Mouse (Mus musculus) lung, postnatal 10 days (tissue): ENCODE measurements around the gene Atp1b3.
"Not testable (repeated sequence)": the region's sequence is repeated elsewhere in the genome, so short reads cannot be mapped to it uniquely, and the experiment has no call there.

ENCODE experiments used
- DNase-seq: peaks from one replicate; pipeline ENCODE4 v3.0.0; 2021

Atp1b3 gene

DNA sequence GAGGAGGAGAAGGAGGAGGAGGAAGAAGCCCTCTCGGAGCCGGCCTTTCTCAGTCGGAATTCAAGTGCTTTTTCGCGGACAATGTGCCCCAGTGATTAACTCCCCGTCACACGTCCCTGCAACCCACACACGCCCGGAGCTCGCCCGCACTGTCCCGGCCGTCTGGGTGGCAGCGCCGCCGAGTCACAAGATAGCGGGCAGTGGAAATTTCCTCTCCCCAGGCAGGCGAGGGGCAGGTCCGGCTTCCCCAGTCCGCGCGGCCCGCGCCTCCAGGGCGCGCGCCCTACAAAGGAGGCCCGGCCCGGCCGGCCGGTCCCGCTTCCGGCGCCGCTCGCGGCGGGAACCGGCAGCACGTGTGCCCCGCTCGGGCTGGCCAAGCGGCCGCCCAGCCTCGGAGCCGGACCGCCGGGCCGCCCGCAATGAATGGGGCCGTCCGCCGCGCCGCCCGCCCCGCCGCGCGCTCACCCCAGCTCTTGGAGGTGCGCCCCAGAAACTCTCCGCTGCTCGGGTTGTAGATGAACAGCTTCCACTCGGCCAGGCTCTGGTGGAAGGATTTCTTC is 581 bp downstream of the Atp1b3 start:
- DNase-seq = peak; percentile 79

DNA sequence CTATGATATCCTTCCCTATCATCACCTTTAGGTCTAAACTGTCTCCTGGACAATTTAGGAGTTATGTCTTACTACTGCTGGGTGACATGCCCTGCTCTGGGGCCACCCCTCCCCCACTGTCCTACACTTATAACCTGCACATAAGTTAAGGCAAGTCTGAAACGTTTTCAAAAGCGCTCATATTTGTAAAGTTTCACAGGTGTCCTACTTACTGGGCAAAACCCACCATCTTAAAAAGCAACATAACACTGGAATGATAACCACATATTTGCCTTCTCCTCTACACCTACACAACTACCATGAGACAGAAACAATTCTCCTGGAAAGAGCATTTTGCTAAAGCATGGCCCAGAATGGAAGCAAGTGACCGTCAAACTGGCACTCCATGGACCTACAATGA is 4.2 kb downstream of the Atp1b3 start:
- DNase-seq = no peak

DNA sequence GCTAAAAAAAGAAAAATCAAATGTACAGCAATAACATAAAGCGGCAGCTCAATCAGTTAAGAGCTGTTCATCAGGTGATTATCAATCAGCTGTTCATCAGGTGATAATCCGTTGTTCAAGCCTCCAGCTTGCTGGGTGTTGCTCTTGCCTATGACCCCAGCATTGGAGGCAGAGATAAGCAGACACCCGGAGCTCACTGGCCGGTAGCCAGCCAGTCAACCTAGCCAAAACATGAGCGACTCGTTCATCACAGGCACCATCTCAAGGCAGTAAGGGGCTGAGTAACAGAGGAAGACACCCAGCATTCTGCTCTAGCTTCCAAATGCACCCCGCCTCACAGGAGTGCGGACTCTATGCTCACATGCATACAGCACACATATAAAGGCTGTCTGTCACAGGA is 10.4 kb downstream of the Atp1b3 start:
- DNase-seq = peak; percentile 31

DNA sequence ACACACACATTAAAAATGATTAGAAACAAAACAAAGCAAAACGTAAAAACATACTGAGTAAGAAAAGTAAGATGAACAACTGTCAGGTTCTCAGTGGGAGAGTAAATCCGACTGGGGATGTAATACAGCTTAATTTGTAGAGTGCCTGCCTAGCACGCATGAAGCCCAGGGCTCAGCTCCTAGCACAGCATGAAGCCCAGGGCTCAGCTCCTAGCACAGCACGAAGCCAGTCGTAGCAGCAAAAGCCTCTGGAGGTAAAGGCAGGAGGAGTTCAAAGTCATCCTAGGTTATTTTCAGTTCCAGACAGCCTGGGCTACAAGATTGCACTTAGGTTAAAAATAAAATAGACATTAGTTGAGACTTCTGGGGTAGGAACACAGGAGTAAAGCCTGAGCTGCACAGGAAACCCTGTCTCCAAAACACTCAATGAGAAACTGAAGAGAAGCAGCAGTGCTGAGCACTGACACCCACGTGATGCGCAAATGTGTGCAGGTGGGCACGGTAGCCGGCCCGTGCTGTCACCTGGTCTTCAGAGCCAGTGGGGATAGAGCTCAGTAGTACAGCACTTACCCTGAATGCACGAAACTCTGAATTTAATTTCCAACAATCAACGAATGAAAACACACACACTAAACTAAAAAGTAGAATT is 11.0 kb downstream of the Atp1b3 start:
- no peak for DNase-seq

DNA sequence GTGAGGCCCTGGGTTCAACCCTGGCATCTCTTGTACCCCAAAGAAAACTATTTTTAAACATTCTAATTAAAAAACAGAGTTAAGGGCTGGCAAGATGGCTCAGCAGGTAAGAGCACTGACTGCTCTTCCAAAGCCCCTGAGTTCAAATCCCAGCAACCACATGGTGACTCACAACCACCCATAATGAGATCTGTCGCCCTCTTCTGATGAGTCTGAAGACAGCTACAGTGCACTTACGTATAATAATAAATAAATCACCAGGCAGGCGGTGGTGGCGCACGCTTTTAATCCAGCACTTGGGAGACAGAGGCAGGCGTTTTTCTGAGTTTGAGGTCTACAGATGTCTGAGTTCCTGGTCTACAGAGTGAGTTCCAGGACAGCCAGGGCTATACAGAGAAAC is 12.5 kb downstream of the Atp1b3 start:
- DNase-seq = not testable (repeated sequence)

DNA sequence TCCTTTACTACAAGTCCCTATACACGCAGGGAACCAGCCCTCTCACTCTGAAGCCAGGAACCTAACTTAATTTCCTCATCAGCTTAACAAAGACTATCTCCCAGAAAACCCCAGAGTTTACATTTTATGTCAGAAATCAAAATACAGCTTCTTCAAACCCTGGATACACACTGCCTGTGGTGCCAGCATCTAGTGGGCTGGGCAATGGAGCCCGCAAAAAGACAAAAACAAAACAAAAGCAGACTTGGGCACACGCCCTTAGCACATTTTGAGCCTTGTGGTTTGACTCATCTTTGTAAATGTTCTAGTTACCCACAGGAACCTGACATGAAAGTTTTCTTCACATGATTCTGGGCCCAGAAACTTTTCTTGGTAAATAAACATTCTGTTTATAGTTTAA is 13.8 kb downstream of the Atp1b3 start:
- no peak for DNase-seq

DNA sequence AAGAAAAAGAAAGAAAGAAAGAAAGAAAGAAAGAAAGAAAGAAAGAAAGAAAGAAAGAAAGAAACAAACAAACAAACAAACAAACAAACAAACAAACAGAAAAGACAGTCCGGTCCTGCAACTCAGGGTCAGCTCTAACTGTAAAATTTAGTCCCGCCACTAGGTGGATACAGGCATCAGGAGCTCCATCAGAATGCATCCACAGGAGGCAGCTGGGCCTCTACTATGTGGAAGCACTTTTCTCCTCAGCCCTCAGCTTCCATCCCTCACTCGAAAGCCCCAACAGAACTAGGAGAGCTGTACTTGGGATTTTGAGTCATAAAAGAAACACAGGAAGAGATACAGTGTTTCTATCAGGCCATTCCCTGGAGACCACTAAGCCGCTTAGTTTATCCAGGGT is 14.2 kb downstream of the Atp1b3 start:
- DNase-seq = peak; percentile 85

DNA sequence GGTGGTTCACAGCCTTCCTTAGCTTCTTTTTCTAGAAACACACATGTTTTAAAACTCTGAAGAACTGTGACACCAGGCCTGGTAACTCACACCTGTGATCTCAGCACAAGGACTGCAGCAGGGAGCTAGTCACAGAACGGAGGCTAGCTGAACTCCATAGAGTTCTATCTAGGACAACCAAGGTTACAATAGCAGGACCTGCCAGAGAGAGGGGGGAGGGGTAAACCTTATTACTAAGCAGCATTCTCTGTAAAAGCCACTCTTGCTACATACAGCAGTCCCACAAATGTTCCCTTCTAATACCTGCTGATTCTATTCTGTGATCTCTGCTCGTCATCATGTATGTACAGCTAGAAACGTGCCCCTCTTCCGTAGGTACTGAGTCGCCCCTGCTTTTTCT is 15.4 kb downstream of the Atp1b3 start:
- no peak for DNase-seq

DNA sequence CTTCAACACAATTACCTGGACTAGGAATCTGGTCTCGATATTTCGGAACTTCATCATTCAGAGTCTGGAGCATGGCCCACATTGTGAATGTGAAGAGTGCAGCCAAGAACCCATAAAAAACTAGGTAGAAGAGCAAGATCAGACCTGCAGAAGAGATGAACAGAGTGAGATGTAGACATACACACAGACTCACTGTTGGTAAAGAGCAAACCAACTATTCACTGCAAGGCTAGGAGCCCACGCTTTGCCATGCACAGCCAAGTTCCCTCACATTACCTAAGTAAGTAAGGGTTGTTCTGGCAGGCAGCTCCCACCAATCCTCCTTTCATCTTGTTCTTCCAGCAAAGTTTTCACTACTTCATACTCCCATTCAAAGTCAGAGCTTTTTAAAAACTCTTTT is 18.5 kb downstream of the Atp1b3 start:
- no peak for DNase-seq

DNA sequence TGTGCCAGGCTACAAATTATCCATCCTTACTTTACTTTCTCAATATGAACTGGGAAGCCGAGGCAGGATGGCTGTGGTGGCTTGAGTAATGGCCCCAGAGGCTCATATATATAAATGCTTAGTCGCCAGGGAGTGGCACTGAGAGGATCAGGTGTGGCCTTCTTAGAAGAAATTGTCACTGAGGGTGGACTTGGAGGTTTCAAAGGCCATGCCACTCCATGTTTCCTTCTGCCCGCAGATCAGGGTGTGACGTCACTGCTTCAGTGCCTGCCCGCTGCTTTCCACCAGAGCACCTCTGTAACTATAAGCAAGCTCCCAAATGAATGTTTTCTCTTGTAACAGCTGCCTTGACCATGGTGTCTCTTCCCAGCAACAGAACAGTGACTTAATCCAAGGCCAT is 33.1 kb downstream of the Atp1b3 start:
- DNase-seq = no peak

DNA sequence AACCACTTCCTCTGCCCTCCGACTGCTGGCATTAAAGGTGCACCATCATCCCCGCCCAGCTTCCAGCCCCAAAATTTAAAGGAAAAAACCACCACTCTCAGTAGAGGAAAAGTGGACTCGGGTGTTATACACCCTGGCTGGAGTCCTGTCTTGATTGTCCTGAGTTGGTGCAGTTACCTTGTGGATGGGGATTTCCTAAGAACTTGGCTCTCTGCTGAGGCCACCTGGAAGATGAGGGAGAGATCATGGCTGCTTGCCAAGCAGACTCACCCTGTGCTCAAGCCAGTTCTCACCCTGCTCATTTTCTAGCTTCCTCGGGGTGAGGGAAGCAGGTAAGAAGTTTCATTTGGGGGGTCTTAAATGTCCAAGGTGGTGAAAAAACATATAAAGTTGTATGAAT is 36.0 kb downstream of the Atp1b3 start:
- DNase-seq = no peak

DNA sequence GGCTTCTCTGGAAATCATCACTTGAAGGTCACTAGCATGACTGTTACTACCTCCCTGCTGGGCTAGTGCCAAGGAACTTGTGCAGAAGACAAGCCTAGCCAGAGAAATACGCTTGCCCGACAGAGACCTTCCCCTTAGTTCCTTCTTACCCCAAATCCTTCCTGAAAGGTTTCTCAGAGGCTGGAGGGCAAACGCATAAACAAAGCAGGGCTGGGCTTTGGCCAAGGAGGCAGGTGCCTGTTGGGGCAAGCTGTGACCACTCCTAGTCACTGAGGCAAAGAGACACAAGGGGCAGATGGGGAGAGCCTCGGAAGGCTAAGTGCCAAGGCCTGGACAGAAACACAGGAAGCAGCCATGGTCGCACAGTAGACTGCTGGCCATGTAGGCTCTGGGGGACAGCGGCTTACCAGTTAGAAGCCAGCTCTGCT is 37.7 kb downstream of the Atp1b3 start:
- DNase-seq = peak; percentile 52

DNA sequence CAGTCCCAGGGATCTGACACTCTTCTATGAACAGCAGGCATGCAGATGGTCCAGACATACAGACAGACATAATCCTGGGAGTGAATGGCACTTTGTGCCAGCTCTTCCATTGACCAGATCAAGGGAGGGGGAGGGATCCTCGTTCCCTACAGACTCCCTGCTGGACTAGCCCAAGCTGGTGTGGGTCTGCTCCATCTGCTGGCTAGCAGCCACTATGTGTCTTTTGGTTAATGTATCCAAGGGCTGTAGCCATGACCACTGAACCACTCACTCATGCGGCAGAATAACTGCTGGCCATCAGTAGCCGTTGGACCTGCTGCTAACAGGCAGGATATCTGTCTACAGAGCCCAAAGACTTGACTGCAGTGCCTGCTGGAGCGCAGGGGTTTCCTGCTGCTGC is 39.7 kb downstream of the Atp1b3 start:
- no peak for DNase-seq

DNA sequence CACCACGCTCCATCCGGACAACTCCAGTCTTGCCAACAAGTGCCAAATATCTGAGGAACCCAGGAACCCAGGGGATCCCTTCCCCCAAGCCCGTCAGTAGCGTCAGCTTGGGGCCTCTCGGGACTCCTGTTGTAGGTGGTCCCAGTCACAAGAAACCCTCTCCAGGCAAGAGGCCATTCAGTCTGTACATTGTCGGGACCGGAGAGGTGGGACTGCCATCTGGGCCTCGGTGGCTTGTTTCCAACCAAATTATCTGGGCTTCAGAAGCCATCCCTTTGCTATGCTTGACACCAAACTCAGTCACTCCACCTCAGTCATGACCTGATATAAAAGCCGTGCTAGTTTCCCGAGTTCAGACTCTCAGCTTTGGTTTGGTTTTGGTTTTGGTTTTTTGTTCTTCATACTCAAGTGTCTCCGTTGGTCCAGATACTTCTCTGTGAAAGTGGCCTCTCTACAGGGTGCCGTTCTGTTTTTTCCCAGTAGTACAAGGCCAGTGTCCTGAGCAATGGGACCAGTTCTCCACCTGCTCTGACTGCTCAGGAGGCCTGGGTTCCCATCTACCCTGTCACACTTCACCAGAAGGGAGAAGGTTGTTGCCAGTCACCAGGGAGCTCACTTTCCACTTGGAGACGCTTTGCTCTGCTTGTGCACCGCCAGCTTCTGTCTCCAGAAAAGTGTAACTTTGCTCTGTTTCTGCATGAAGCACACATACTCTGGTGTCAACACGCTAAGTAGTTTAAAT is 41.7 kb downstream of the Atp1b3 start:
- DNase-seq = no peak

DNA sequence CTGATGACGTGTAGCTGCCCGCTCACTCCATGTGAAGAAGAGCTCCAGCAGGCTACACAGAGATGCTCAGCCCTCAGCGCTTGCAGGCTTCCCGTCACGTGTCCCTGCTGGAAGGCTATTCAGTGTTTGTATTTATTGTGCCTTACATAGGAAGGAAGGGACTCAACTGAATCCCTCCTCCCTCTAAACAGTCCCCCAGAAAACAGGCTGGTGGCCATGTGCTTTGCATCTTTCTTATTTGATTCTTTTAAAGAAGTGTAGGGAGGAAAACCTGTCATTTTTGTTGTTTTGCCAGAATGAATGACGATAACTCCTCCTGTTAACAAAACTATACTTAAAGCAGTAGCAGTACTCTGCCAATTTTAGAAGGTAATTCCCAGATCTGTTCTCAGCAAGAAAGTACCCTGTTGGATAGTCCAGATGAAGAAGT is 43.7 kb downstream of the Atp1b3 start:
- peak; percentile 58 for DNase-seq

DNA sequence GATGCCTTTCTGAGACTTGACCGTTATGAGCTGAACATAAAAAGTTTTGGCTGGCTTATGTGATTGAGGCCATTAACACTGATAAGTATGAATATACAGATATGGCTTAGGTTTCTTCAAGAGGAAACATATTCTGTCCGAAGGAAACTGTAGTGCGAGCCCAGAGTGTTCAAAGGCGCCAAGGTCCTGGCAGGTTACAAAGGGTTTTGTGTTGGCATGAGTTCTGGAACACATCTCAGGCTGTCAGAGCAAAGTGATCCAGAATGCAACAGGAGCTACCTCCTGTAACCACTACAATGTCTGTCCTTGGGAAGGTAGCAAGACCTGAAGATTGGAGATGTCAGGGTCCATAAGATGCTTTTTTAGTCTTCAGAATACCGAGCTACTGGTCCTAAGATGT is 44.9 kb downstream of the Atp1b3 start:
- no peak for DNase-seq

DNA sequence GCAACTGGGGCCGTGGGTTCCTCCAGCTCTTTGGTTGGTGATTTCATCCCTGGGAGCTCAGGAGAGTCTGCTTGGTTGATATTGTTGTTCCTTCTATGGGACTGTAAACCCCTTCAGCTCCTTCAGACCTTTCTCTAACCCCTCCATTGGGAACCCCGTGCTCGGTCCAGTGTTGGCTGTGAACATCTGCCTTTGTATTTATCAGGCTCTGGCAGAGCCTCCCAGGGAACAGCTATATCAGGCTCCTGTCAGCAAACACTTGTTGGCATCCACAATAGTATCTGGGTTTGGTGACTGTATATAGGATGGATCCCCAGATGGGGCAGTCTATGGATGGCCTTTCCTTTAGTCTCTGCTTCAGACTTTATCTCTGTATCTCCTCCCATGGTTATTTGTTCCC is 52.2 kb downstream of the Atp1b3 start:
- no peak for DNase-seq

DNA sequence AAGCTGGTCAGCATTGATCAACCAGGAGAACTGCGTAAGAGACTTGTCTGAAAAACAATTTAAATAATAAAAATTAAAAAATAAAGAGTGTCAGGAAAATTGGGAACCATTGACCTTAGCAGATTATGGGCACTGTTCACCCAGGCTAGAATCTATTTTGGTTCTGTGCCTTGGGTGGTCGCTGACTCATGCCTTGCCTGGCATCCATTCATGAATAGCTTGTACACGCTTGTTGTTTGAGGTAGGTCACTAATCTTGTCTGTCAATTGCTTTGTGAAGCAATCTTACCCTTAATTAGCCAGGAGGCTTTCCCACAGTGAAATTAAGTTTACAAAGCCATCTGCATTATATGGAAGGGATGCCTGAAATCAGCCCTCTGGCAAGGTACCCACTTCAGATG is 55.4 kb downstream of the Atp1b3 start:
- DNase-seq = no peak

DNA sequence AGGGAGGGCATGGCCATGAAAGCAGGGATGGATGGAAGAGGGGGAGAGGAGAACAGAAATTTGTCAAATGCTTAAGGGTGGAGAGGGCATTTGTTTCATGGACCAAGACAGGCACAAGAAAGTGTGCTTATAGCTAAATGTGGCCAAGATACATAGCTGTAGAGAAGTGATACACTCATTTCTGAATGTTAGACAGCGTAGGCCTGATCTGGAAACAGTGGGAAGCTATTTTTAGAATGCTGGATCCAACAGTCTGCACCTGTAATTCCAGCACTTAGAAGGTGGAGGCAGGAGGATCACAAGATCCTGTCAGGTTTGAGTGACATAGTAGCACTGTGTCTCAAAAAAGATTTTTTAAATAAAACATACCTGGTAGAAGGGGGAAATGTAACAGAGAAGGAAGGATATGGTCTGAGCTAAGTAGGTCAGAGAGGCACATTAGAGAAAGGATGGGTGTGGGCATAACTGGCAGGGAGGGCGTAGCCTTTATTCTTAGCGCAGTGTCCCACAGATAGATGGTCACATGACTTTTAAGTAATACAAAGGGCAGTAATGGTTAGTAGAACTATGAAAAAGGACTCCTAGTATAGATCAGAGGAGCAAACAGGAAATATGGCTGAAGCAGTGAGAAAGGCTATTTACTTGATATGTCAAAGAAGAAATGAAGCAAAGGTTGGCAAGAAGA is 64.8 kb downstream of the Atp1b3 start:
- no peak for DNase-seq

DNA sequence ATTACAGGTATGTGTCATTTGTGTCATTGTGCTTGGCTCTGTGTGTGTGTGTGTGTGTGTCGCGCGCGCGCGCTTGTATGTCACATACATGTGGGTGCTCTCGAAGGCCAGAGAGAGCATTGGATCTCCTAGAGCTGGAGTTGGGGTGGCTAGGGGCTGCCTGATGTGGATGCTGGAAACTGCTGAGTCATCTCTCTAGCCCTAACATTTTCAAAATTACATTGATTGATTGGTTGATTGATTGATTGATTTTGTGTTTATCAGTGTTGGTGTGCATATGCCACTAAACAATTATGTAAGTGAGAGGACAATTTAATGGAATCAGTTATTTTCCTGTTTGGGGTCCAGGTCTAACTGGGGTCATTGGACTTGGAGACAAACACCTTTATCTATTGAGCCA is 72.1 kb downstream of the Atp1b3 start:
- no peak for DNase-seq

DNA sequence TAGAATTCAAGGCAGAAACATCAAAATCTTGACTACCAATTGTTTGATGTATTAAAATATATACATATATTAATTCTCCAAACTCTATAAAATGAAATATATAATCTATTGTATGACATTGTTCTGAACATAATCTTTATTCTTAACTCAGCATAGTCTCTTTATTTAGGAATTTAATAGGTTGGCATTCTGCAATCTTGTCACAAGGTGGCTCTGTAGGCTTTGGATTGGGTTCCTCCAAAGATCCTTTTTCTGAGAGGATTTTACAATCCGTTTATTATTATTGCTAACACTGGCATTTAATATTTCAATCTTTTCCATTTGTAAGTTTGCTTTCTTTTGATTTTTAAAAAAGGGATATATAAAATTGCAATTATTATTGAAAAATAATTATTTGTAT is 79.3 kb downstream of the Atp1b3 start:
- DNase-seq = peak; percentile 11
